Mouse (Mus musculus) liver, embryonic 14.5 days (tissue): Measurements from ENCODE around the gene Ppp1r12b. TPM values are rescaled to one million over a fixed set of nuclear protein-coding genes. Genes with fewer than 3 reads are reported as not detected.

Experiments
- ATAC-seq: fragments of 200-750 bp; cut with Nextera tagmentation; 2 replicates; pipeline ENCODE4 v1.8.0; 2017; ENCODE audit warnings: moderate number of reproducible peaks, mild to moderate bottlenecking, moderate library complexity; ENCODE audit not compliant: insufficient read depth
- DNase-seq, 3 experiments: peaks; one replicate each; pipeline ENCODE4 v3.0.0-alpha.2; 2012 to 2013; ENCODE audit warnings: low read depth in 3 of 3, low spot score in 3 of 3
- H3K27ac ChIP-seq: fragments of 300-500 bp; sonication (generic); 2 replicates; pipeline ENCODE4 v1.5.1; 2014; ENCODE audit warnings: moderate library complexity, mild to moderate bottlenecking, control low read depth, inconsistent platforms
- H3K27me3 ChIP-seq: fragments of 300-500 bp; sonication (generic); 2 replicates; pipeline ENCODE4 v1.6.1; 2014; ENCODE audit warnings: mild to moderate bottlenecking, low read length, moderate library complexity; ENCODE audit not compliant: control insufficient read depth, insufficient read depth
- H3K36me3 ChIP-seq: fragments of 300-500 bp; sonication (generic); replicated peaks from 2 replicates; pipeline ENCODE4 v1.6.1; 2014; ENCODE audit warnings: low read depth; ENCODE audit not compliant: control insufficient read depth, insufficient read depth
- H3K4me1 ChIP-seq, 2 experiments: fragments of 200-500 bp in 1 of 2; fragments of 300-500 bp in 1 of 2; sonication (generic) in 1 of 2; replicated peaks; 2 replicates each; pipeline ENCODE4 v1.6.1; 2012 to 2014; ENCODE audit warnings: antibody characterized with exemption in 1 of 2, inconsistent platforms in 1 of 2, low read length in 1 of 2; ENCODE audit not compliant: control insufficient read depth in 2 of 2, insufficient read depth in 2 of 2
- H3K4me2 ChIP-seq: fragments of 300-500 bp; sonication (generic); 2 replicates; pipeline ENCODE4 v1.6.1; 2014; ENCODE audit warnings: low read depth, mild to moderate bottlenecking, control low read depth, moderate library complexity
- H3K4me3 ChIP-seq, 2 experiments: fragments of 200-500 bp in 1 of 2; fragments of 300-500 bp in 1 of 2; sonication (generic) in 1 of 2; 2 replicates each; pipeline ENCODE4 v1.5.1; 2012 to 2014; ENCODE audit warnings: low read depth in 2 of 2, low read length in 2 of 2, mild to moderate bottlenecking in 2 of 2, control low read depth in 1 of 2, inconsistent platforms in 1 of 2, moderate library complexity in 1 of 2; ENCODE audit not compliant: insufficient read depth in 1 of 2
- H3K9ac ChIP-seq: fragments of 300-500 bp; sonication (generic); replicated peaks from 2 replicates; pipeline ENCODE4 v1.6.1; 2014; ENCODE audit warnings: mild to moderate bottlenecking, control low read depth, moderate library complexity
- H3K9me3 ChIP-seq: fragments of 300-500 bp; sonication (generic); 2 replicates; pipeline ENCODE4 v1.6.1; 2016; ENCODE audit warnings: low read length, mixed read lengths; ENCODE audit not compliant: control insufficient read depth
- CTCF ChIP-seq: IDR thresholded peaks from 2 replicates; pipeline ENCODE4 v1.5.1; 2016; ENCODE audit warnings: antibody characterized with exemption, low read depth, control low read depth
- EP300 ChIP-seq: IDR thresholded peaks from 2 replicates; pipeline ENCODE4 v1.6.1; 2016; ENCODE audit warnings: antibody characterized with exemption, low read depth
- WGBS: fragments of 180-500 bp; shearing (Covaris S2); extraction: QIAGEN DNeasy Blood & Tissue Kit; methylation state at CpG from one replicate; pipeline ENCODE4 v1.1.7; 2014; ENCODE audit not compliant: insufficient replicate concordance; 5-methylcytosine and 5-hydroxymethylcytosine counted together
- polyA plus RNA-seq, 2 experiments: library from polyadenylated mRNA; depleted of rRNA in 1 of 2; stranded (reverse) in 1 of 2; unstranded in 1 of 2; fragments of >200 nt; fragmentation: Nextera tagmentation in 1 of 2; extraction: Ambion mirVana in 1 of 2; gene quantifications; 2 replicates each; pipeline versions ENCODE4 v1.2.1 to v1.2.3; 2012 to 2014

Gene Ppp1r12b
- polyA plus RNA-seq, 2 experiments, result 1.6 to 1.7 TPM

GRCm38 (mm10) chr1:134815748-134816147, 140.0 kb downstream of the Ppp1r12b start:
- H3K4me1 ChIP-seq, result peaks cover 16 to 18% of the 10 kb centered on the region in 2 experiments

DNA sequence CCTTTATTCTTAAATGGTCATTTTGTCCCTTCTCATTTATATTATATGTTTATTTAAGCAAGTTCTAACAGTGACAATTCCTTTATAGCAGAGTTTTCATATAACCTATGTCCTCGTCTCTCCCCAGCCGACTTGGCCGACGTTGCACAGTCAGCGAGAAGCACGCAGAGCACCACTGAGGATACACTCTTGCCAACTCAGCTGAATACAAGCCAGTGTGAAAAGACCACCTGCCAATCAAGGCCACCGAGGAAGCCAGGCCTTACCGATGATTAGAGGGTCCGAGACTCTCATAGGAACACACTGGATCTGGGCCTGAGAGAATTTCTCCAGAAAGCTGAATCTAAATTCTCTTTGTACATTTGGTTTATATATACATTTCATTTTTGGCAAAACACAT, 150.3 kb downstream of the Ppp1r12b start:
- 86% methylated on average over 9 of the region's 9 CpGs for WGBS
- no peaks in the 10 kb centered on the region for H3K9me3 ChIP-seq
- no peak overlapping the region for H3K4me2 ChIP-seq
- ATAC-seq, result no peak
- no peak overlapping the region for H3K9ac ChIP-seq
- no peak overlapping the region for H3K27ac ChIP-seq
- H3K4me1 ChIP-seq, result peaks cover 0 to 6% of the 10 kb centered on the region in 2 experiments; a peak in 1 of 4 replicates
- no peaks in the 10 kb centered on the region for H3K27me3 ChIP-seq
- H3K36me3 ChIP-seq, result no peaks in the 10 kb centered on the region
- no peak overlapping the region for H3K4me3 ChIP-seq
- TF ChIP-seq CTCF, result no peak
- TF ChIP-seq EP300, result no peak
- no peak for DNase-seq

More at GRCm38 (mm10) chr1:134815748-134816147, 140.0 kb downstream of the Ppp1r12b start:
- H3K9me3 ChIP-seq, result no peaks in the 10 kb centered on the region
- H3K27ac ChIP-seq, result no peak overlapping the region
- TF ChIP-seq EP300 (no peak), CTCF (no peak)
- H3K4me3 ChIP-seq, result no peak overlapping the region
- ATAC-seq (no peak), DNase-seq (no peak)
- H3K4me2 ChIP-seq, result no peak overlapping the region
- H3K27me3 ChIP-seq, result no peaks in the 10 kb centered on the region
- WGBS, result 83% methylated on average over 3 of the region's 3 CpGs
- H3K36me3 ChIP-seq, result no peaks in the 10 kb centered on the region
- H3K9ac ChIP-seq, result no peak overlapping the region

DNA sequence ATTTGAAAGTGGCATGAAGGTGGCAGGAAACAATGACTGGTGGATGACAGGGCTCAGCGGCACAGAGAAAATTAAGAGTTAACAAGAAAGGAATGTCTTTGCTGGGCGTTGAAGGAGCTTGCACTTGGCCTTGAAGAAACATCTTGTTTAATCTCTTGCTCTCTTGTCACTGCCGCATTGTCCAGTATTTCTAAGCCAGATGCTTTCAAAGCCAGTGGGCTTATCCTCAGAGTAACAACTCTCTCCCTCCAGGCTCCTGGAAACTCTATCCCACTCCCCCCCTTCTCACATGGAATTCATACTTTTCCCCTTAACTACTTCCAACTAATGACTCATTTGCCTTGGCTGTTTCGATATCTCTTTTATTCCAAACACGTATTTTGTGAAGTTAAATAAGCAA, 151.4 kb downstream of the Ppp1r12b start:
- H3K27ac ChIP-seq, result no peak overlapping the region
- 69% methylated on average over 5 of the region's 5 CpGs for WGBS
- DNase-seq, result no peak

DNA sequence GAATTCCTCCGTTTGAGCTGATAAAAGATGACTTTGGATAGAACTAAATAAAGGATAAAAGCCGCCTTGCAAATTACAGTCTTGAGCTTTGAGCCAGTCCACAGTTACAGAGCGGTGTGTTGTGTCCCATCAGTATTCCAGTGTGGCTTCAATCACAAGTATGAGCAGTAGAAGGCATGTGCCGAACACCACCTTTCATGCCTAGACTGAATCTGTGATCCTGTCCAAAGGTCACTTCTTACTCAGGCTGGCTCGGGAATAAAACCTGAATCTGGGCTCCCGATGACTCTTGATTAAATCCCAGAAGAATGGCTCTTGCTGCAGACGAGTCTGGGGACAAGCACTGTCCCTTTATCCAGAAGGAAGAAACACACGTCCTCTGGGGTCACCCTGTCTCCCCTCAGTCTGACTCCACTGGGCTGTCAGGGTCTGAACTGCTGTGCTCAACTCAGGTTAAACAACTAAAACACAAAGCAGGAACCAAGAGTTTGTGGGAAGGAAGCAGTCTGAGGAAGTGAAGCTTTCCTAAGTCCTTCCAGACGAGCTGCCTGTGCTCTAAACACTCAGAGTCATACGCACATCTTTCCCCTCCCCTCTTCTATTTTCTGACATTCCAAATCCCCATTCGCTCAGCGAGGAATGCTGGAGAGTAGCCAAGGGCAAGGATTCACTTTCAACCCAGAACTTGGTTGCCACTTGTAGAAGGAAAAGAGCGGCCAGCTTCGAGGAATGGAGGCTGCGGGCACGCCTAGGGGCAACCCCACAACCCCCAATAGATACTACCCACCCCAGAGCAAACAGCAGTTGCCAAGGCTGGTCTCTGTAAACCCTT, 152.2 kb downstream of the Ppp1r12b start:
- Histone ChIP-seq H3K9me3 (no peaks in the 10 kb centered on the region), H3K36me3 (no peaks in the 10 kb centered on the region), H3K4me3 (no peak overlapping the region; a peak in 1 of 4 replicates), H3K4me1 (peaks cover 0 to 6% of the 10 kb centered on the region in 2 experiments; a peak in 1 of 4 replicates), H3K9ac (no peak overlapping the region), H3K27ac (no peak overlapping the region), H3K27me3 (no peaks in the 10 kb centered on the region), H3K4me2 (no peak overlapping the region)
- no peak for DNase-seq
- no peak for ATAC-seq
- no peak for TF ChIP-seq CTCF
- TF ChIP-seq EP300, result no peak
- 66% methylated on average over 16 of the region's 16 CpGs for WGBS

More for the DNA sequence above, 151.4 kb downstream of the Ppp1r12b start:
- H3K27me3 ChIP-seq, result no peaks in the 10 kb centered on the region
- ATAC-seq, result no peak
- H3K9ac ChIP-seq, result no peak overlapping the region
- H3K9me3 ChIP-seq, result no peaks in the 10 kb centered on the region
- H3K4me3 ChIP-seq, result no peak overlapping the region
- H3K4me2 ChIP-seq, result no peak overlapping the region
- H3K36me3 ChIP-seq, result no peaks in the 10 kb centered on the region
- H3K4me1 ChIP-seq, result peaks cover 0 to 6% of the 10 kb centered on the region in 2 experiments; a peak in 1 of 4 replicates
- TF ChIP-seq CTCF (no peak), EP300 (no peak)

- no peak overlapping the region; the same call in 1 of the 2 replicates for H3K9ac ChIP-seq
- H3K4me3 ChIP-seq, result no peak overlapping the region
- H3K27me3 ChIP-seq, result no peaks in the 10 kb centered on the region
- ATAC-seq (no peak), DNase-seq (no peak)
- peaks cover 0 to 6% of the 10 kb centered on the region in 2 experiments; a peak in 1 of 4 replicates for H3K4me1 ChIP-seq
- H3K36me3 ChIP-seq, result no peaks in the 10 kb centered on the region
- no peaks in the 10 kb centered on the region for H3K9me3 ChIP-seq
- H3K4me2 ChIP-seq, result no peak overlapping the region
- H3K27ac ChIP-seq, result no peak overlapping the region
- TF ChIP-seq EP300 (no peak), CTCF (no peak)
- 76% methylated on average over 7 of the region's 7 CpGs for WGBS
These were observed 154.0 kb downstream of the Ppp1r12b start for GRCm38 (mm10) chr1:134801758-134802157.
